Mouse (Mus musculus) kidney, postnatal 0 days (tissue): Measurements from ENCODE around the gene Sept8. TPM values are rescaled to one million over a fixed set of nuclear protein-coding genes. Genes with fewer than 3 reads are reported as not detected.

Experiments used
- ATAC-seq: fragments of 200-750 bp; cut with Nextera tagmentation; replicated peaks from 2 replicates; pipeline ENCODE4 v1.8.0; 2017; ENCODE audit warnings: low read depth, moderate number of reproducible peaks, moderate TSS enrichment, moderate library complexity; ENCODE audit not compliant: low FRiP score
- DNase-seq: peaks from one replicate; pipeline ENCODE4 v3.0.0-alpha.2; 2016; ENCODE audit warnings: low spot score
- H3K27ac ChIP-seq: fragments of 300-500 bp; sonication (generic); 2 replicates; pipeline ENCODE4 v1.5.1; 2014; ENCODE audit warnings: mild to moderate bottlenecking
- H3K27me3 ChIP-seq: fragments of 300-500 bp; sonication (generic); 2 replicates; pipeline ENCODE4 v1.6.1; 2014; ENCODE audit warnings: low read length, mixed read lengths; ENCODE audit not compliant: insufficient read depth
- H3K36me3 ChIP-seq: fragments of 300-500 bp; sonication (generic); 2 replicates; pipeline ENCODE4 v1.6.1; 2014; ENCODE audit warnings: low read length, mixed read lengths; ENCODE audit not compliant: insufficient read depth
- H3K4me1 ChIP-seq: fragments of 300-500 bp; sonication (generic); replicated peaks from 2 replicates; pipeline ENCODE4 v1.6.1; 2014; ENCODE audit warnings: antibody characterized with exemption, low read length, mixed read lengths; ENCODE audit not compliant: insufficient read depth
- H3K4me2 ChIP-seq: fragments of 300-500 bp; sonication (generic); 2 replicates; pipeline ENCODE4 v1.6.1; 2014; ENCODE audit warnings: mild to moderate bottlenecking, low read length, moderate library complexity, mixed read lengths
- H3K4me3 ChIP-seq: fragments of 300-500 bp; sonication (generic); replicated peaks from 2 replicates; pipeline ENCODE4 v1.5.1; 2014; ENCODE audit warnings: low read depth, low read length
- H3K9ac ChIP-seq: fragments of 300-500 bp; sonication (generic); 2 replicates; pipeline ENCODE4 v1.6.1; 2014; ENCODE audit warnings: low read depth, low read length
- H3K9me3 ChIP-seq: fragments of 300-500 bp; sonication (generic); replicated peaks from 2 replicates; pipeline ENCODE4 v1.6.1; 2016; ENCODE audit warnings: low read length, inconsistent platforms, mixed read lengths
- CTCF ChIP-seq: IDR thresholded peaks from 2 replicates; pipeline ENCODE4 v1.5.1; 2016; ENCODE audit warnings: antibody characterized with exemption, low read depth, mild to moderate bottlenecking, moderate library complexity
- WGBS: fragments of 180-500 bp; shearing (Covaris S2); extraction: QIAGEN DNeasy Blood & Tissue Kit; methylation state at CpG from one replicate; pipeline ENCODE4 v1.1.7; 2014; 5-methylcytosine and 5-hydroxymethylcytosine counted together
- polyA plus RNA-seq: library from polyadenylated mRNA; unstranded; fragments of >200 nt; fragmentation: Nextera tagmentation; extraction: Ambion mirVana; gene quantifications from 2 replicates; pipeline ENCODE4 v1.2.1, GENCODE M21; 2015

The Sept8 gene
- polyA plus RNA-seq, 1 experiment from 2014 or later, result 13.1 TPM

GRCm38 (mm10) chr11:53478383-53479170 is 40.5 kb upstream of the Sept8 start:
- peak overlapping the region; percentile 43 for H3K4me3 ChIP-seq
- 0 out of 2 replicates have a peak, but pooled peaks have one; percentile 49 for ATAC-seq
- 7% methylated on average over 79 of the region's 79 CpGs for WGBS
- H3K4me2 ChIP-seq, result peak overlapping the region; percentile 78
- H3K27me3 ChIP-seq, result peaks cover 45% of the 10 kb centered on the region
- H3K27ac ChIP-seq, result no peak overlapping the region
- no peaks in the 10 kb centered on the region for H3K36me3 ChIP-seq
- no peaks in the 10 kb centered on the region for H3K9me3 ChIP-seq
- no peak for DNase-seq
- no peak for TF ChIP-seq CTCF
- peak overlapping the region; percentile 37; the same call in 1 of the 2 replicates for H3K9ac ChIP-seq
- peaks cover 10% of the 10 kb centered on the region for H3K4me1 ChIP-seq

- ATAC-seq, result no peak; the same call in 1 of the 2 replicates
- peaks cover 45% of the 10 kb centered on the region for H3K27me3 ChIP-seq
- TF ChIP-seq CTCF, result no peak
- H3K4me3 ChIP-seq, result peak overlapping the region; percentile 43
- H3K9me3 ChIP-seq, result no peaks in the 10 kb centered on the region
- H3K4me2 ChIP-seq, result peak overlapping the region; percentile 78
- H3K9ac ChIP-seq, result peak overlapping the region; percentile 37; the same call in 1 of the 2 replicates
- peaks cover 10% of the 10 kb centered on the region for H3K4me1 ChIP-seq
- H3K27ac ChIP-seq, result no peak overlapping the region
- under 1% methylated on average over 62 of the region's 62 CpGs for WGBS
- H3K36me3 ChIP-seq, result no peaks in the 10 kb centered on the region
- DNase-seq, result no peak
These were observed 39.8 kb upstream of the Sept8 start for GRCm38 (mm10) chr11:53479171-53479782.

GRCm38 (mm10) chr11:53479783-53480301 is 39.2 kb upstream of the Sept8 start, which contains the start of the genes Gm9945 and Sowaha:
Gm9945 (plus strand) TSS chr11:53480166.
Sowaha (minus strand) TSS chr11:53480274.
- Histone ChIP-seq H3K4me1 (peaks cover 10% of the 10 kb centered on the region), H3K9me3 (no peaks in the 10 kb centered on the region), H3K27ac (no peak within 1 kb of the TSS), H3K4me3 (peak within 1 kb of the TSS; percentile 43), H3K4me2 (peak within 1 kb of the TSS; percentile 78), H3K36me3 (no peaks in the 10 kb centered on the region), H3K9ac (peak within 1 kb of the TSS; percentile 37; the same call in 1 of the 2 replicates), H3K27me3 (peaks cover 45% of the 10 kb centered on the region)
- WGBS, result 2% methylated on average over 40 of the region's 40 CpGs
- no peak; the same call in 1 of the 2 replicates for TF ChIP-seq CTCF
- DNase-seq (no peak), ATAC-seq (no peak; the same call in 1 of the 2 replicates)

GRCm38 (mm10) chr11:53481088-53481730 is 37.8 kb upstream of the Sept8 start:
- 77% methylated on average over 4 of the region's 4 CpGs for WGBS
- Histone ChIP-seq H3K4me3 (no peak overlapping the region), H3K27ac (no peak overlapping the region), H3K9me3 (no peaks in the 10 kb centered on the region), H3K27me3 (peaks cover 37% of the 10 kb centered on the region), H3K4me2 (no peak overlapping the region), H3K4me1 (peaks cover 10% of the 10 kb centered on the region), H3K36me3 (no peaks in the 10 kb centered on the region), H3K9ac (no peak overlapping the region)
- ATAC-seq (no peak), DNase-seq (no peak)
- TF ChIP-seq CTCF, result no peak

- Histone ChIP-seq H3K4me3 (no peak overlapping the region), H3K27me3 (peaks cover 25% of the 10 kb centered on the region), H3K9ac (no peak overlapping the region), H3K4me2 (no peak overlapping the region), H3K27ac (no peak overlapping the region), H3K9me3 (no peaks in the 10 kb centered on the region), H3K4me1 (peaks cover 12% of the 10 kb centered on the region), H3K36me3 (no peaks in the 10 kb centered on the region)
- ATAC-seq, result no peak
- WGBS, result 70% methylated on average over 9 of the region's 9 CpGs
- no peak for TF ChIP-seq CTCF
- no peak for DNase-seq
These were observed 35.7 kb upstream of the Sept8 start for GRCm38 (mm10) chr11:53483159-53483891.
